Mouse (Mus musculus) small intestine, adult 2 months (tissue): ENCODE measurements around the gene Ptprm. TPM values are rescaled to one million over a fixed set of nuclear protein-coding genes. Genes with fewer than 3 reads are reported as not detected.

Experiments used
- H3K27ac ChIP-seq: fragments of 200-500 bp; 2 replicates; pipeline ENCODE4 v1.5.1; 2012; ENCODE audit warnings: low read depth, low read length, control low read depth, inconsistent platforms; ENCODE audit not compliant: insufficient read depth
- H3K27me3 ChIP-seq: fragments of 200-500 bp; 2 replicates; pipeline ENCODE4 v1.6.1; 2012; ENCODE audit warnings: mild to moderate bottlenecking, moderate library complexity, low read length, inconsistent platforms; ENCODE audit not compliant: control insufficient read depth, insufficient read depth
- H3K36me3 ChIP-seq: fragments of 200-500 bp; 2 replicates; pipeline ENCODE4 v1.6.1; 2012; ENCODE audit warnings: mild to moderate bottlenecking, low read length, control low read depth, inconsistent platforms; ENCODE audit not compliant: control insufficient read depth, insufficient read depth
- H3K4me1 ChIP-seq: fragments of 200-500 bp; 2 replicates; pipeline ENCODE4 v1.6.1; 2012; ENCODE audit warnings: low read length, inconsistent platforms, mixed read lengths; ENCODE audit not compliant: control insufficient read depth, insufficient read depth, insufficient read length
- H3K4me3 ChIP-seq: fragments of 200-500 bp; 2 replicates; pipeline ENCODE4 v1.5.1; 2012; ENCODE audit warnings: low read depth, mild to moderate bottlenecking, control low read depth, inconsistent platforms, low read length, moderate library complexity
- CTCF ChIP-seq: fragments of 200-500 bp; IDR thresholded peaks from 2 replicates; pipeline ENCODE4 v1.5.1; 2012; ENCODE audit warnings: low read depth, mild to moderate bottlenecking, control low read depth, inconsistent platforms, low read length, moderate library complexity, mixed read lengths; ENCODE audit not compliant: insufficient replicate concordance, insufficient read length; ENCODE audit errors: extremely low read depth
- POLR2A ChIP-seq: fragments of 200-500 bp; IDR thresholded peaks from 2 replicates; pipeline ENCODE4 v1.6.1; 2012; ENCODE audit warnings: low read depth, mild to moderate bottlenecking, control low read depth, inconsistent platforms, low read length, moderate library complexity
- WGBS: fragments of 180-500 bp; shearing (Covaris S2); methylation state at CpG from one replicate; pipeline ENCODE4 v1.1.7; 2018; 5-methylcytosine and 5-hydroxymethylcytosine counted together
- polyA plus RNA-seq: library from polyadenylated mRNA; depleted of rRNA; stranded (reverse); fragments of >200 nt; gene quantifications from 2 replicates; pipeline ENCODE4 v1.2.3, GENCODE M21; 2012

The Ptprm gene
- polyA plus RNA-seq, 1 experiment = 3.8 TPM

DNA sequence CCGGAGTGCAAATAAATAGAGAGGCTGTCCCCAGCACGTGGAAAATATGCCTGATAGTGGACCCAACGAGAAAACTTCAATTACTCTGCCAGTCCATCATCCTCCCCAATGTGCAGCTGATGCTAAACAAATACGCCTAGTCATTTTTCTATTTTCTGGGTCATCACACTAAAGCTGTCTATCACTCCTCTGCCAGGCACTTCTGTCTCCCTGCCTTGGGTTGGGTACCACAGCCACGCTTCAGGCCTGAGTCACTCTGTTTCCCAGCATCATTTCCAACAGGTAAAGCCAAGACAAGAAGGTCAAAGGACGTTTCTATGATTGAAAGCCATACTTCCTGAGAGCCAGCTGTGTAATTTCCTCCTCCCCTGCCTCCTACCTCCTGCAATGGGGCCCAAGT is 167.4 kb downstream of the Ptprm start:
- Histone ChIP-seq H3K4me1 (peaks cover 3% of the 10 kb centered on the region; the same call in 1 of the 2 replicates), H3K27ac (no peak overlapping the region), H3K36me3 (no peaks in the 10 kb centered on the region), H3K27me3 (no peaks in the 10 kb centered on the region), H3K4me3 (no peak overlapping the region)
- TF ChIP-seq POLR2A = no peak
- no peak for TF ChIP-seq CTCF
- 41% methylated on average over 6 of the region's 6 CpGs for WGBS

DNA sequence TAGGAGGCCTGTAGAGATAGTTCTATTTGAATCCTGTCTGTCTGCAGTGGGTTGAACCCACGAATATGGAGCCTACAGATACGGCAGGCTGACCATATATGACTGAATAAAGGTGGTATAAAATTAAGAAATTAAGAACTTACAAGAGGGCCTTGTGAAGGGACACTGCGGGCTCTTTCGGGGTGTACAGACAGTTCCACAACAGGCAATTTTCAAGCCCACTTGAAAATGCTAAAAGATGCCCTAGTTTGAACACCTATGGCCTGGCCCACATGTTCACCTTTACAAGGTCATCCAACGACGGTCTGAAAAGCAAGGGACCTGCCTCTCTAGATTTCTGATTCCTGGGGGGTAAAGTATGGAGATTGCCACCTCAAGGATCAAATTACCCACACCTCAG is 168.3 kb downstream of the Ptprm start:
- peaks cover 3% of the 10 kb centered on the region; the same call in 1 of the 2 replicates for H3K4me1 ChIP-seq
- 80% methylated on average over 6 of the region's 6 CpGs for WGBS
- TF ChIP-seq CTCF = no peak
- TF ChIP-seq POLR2A = no peak
- no peaks in the 10 kb centered on the region for H3K36me3 ChIP-seq
- no peaks in the 10 kb centered on the region for H3K27me3 ChIP-seq
- H3K27ac ChIP-seq = no peak overlapping the region
- no peak overlapping the region for H3K4me3 ChIP-seq

DNA sequence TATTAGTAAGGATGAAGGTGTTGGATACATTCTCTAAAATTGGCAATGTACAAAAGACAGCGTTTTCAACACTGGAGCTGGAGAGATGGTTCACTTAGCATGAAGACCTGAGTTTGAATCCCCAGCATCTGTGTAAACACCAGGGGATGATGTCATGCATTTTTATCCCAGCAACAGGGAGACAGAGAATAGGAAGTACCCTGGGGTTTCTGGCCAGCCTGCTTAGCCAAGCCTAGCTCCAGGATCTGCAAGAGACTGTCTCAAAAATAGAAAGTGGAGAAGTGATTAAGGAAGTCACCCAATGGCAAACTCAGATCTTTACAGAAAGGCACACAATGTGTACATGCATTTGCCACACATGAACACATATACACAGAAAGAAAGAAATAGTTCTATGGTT is 174.8 kb downstream of the Ptprm start:
- Histone ChIP-seq H3K4me3 (no peak overlapping the region), H3K27me3 (no peaks in the 10 kb centered on the region), H3K27ac (no peak overlapping the region), H3K36me3 (no peaks in the 10 kb centered on the region), H3K4me1 (no peaks in the 10 kb centered on the region)
- TF ChIP-seq POLR2A = no peak
- no peak for TF ChIP-seq CTCF
- 73% methylated on average over 1 of the region's 1 CpGs for WGBS

DNA sequence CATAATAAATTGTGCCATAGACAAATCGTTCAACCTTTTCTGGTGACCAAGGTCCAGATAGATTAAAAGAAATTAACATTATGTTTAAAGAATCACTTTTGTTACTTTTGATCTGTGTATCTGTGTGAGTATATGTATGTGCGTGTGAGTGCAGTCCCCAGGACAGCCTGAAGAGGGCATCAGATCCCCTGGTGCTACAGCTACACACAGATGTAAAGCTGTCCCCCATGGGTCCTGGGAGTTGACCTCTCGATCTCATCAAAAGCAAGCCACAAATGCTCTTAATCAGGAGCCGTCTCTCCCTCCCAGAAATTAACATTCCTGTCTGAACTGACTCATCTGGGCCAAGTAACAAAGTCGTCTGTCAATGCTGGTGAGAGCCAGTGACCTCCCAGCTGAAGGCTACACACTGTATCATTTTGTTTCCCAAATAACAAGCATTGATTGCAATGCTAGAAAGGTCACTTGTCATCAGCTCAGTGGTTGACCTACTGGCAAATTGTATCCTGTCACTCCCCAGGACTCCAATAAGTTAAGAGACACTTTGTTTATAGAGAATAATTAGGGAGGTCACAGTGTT is 175.5 kb downstream of the Ptprm start:
- Histone ChIP-seq H3K27ac (no peak overlapping the region), H3K27me3 (no peaks in the 10 kb centered on the region), H3K36me3 (no peaks in the 10 kb centered on the region), H3K4me3 (no peak overlapping the region), H3K4me1 (no peaks in the 10 kb centered on the region)
- WGBS = 75% methylated on average over 5 of the region's 5 CpGs
- TF ChIP-seq CTCF (no peak), POLR2A (no peak)

DNA sequence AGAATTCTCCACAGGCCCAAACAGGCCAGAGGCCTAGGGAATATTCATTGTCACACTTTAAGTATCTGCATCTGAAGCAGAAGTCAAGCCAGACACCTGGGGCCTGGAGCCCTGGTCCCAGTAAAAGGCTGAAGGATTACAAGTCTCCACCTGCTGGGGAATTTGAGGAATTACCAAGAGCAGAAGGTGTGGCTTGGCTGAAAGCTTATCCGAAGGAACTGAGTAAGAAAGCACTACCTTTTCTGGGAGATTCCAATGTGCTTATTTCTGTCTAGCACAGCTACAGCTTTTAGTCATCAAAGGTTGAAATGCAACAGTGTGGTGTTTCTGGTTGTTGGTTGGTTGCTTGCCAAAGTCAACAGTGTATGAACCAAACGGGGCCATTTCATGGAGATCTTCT is 178.4 kb downstream of the Ptprm start:
- H3K36me3 ChIP-seq = no peaks in the 10 kb centered on the region
- no peak overlapping the region for H3K27ac ChIP-seq
- whole genome bisulfite sequencing = 15% methylated on average over 2 of the region's 2 CpGs
- no peak for TF ChIP-seq POLR2A
- TF ChIP-seq CTCF = 0 out of 2 replicates have a peak, but pooled peaks have one; percentile 30
- no peak overlapping the region for H3K4me3 ChIP-seq
- H3K27me3 ChIP-seq = no peaks in the 10 kb centered on the region
- H3K4me1 ChIP-seq = no peaks in the 10 kb centered on the region

DNA sequence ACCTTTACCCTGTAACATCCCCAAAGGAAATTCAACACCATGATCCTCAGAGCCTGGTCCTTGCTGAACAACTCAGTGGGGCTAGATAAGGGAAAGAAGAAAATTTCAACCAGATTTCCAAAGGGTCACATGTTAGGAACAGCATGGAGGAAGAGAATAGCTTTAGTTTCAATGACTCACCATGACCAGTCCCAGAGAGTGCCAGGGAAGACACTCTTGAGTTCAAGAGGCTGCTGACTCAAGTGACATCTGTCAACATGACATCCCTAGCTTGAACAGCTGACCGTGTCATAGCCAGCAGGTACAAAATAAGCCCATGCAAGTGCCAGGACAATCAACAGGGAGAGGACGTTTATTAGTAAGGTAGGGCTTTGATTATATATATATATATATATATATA is 182.9 kb downstream of the Ptprm start:
- TF ChIP-seq CTCF (no peak), POLR2A (no peak)
- Histone ChIP-seq H3K4me1 (no peaks in the 10 kb centered on the region), H3K27me3 (no peaks in the 10 kb centered on the region), H3K36me3 (no peaks in the 10 kb centered on the region), H3K27ac (no peak overlapping the region), H3K4me3 (no peak overlapping the region)
- 78% methylated on average over 2 of the region's 2 CpGs for WGBS

DNA sequence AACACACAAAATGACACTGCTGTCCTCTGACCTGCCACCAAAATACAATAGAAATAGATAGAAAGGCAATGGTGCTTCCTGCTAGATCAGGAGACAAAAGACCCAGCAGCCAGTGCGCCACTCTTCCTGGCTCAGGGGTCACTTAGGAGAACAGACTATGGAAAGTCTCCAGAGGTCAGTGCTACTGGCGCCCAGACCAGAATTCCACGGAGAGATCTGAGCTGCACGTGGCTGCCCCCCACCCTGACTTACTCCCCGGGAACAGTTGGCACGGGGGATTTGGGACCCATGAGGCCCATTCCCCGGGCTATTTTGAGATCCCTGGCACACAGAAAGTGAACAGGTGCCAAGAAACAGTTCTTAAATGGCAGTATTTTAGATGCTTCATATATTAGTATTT is 183.6 kb downstream of the Ptprm start:
- no peaks in the 10 kb centered on the region for H3K36me3 ChIP-seq
- WGBS = 75% methylated on average over 7 of the region's 7 CpGs
- no peak overlapping the region for H3K4me3 ChIP-seq
- H3K4me1 ChIP-seq = no peaks in the 10 kb centered on the region
- no peaks in the 10 kb centered on the region for H3K27me3 ChIP-seq
- TF ChIP-seq POLR2A = no peak
- no peak for TF ChIP-seq CTCF
- no peak overlapping the region for H3K27ac ChIP-seq

DNA sequence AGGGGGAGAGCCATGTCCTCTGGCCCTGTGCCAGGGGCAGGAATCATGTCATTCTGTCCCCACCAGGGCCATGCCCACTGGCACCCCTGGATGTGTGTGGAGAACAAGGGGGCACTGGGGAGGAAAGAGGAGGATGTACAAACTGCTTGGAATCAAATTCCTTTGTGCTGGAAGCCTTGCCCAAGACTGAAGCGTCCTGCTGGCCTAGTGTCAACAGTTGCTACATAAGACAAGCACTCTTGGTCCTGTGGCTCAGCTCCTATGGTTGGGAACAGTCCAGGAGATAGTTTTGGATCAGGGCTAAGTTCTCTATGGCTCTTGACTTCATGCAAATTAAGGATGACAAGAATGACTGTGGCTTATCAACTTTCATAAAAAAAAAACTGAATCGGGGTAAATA is 188.4 kb downstream of the Ptprm start:
- TF ChIP-seq CTCF (no peak), POLR2A (no peak)
- Histone ChIP-seq H3K36me3 (no peaks in the 10 kb centered on the region), H3K4me3 (no peak overlapping the region), H3K4me1 (no peaks in the 10 kb centered on the region), H3K27ac (no peak overlapping the region), H3K27me3 (no peaks in the 10 kb centered on the region)
- WGBS = 73% methylated on average over 2 of the region's 2 CpGs
